Comparison of ENCODE assay signal across 8 mouse cellular contexts in genomic region chr2:151702851-151703190, GRCm38 (mm10). TPM values are rescaled to one million over a fixed set of nuclear protein-coding genes. Genes with fewer than 3 reads are reported as not detected.
A peak's percentile ranks its signal among the peaks of the same experiment; 100 is the strongest.
DNase-seq lines count a peak whose midpoint lies in the region; ATAC-seq and TF ChIP-seq lines count a peak whose summit lies in the region.

No protein-coding gene starts in this region.

- H3K9ac ChIP-seq in kidney, embryonic 14.5 days (ENCODE audit: low read depth, low read length) = peak overlapping the region; percentile 66
- peak overlapping the region; percentile 96 for H3K9ac ChIP-seq in forebrain, embryonic 16.5 days (replicated peaks; ENCODE audit: low read depth, low read length)
- H3K9ac ChIP-seq in liver, embryonic 16.5 days (ENCODE audit: low read depth, low read length) = no peak overlapping the region
- peak overlapping the region; percentile 55; the same call in 1 of the 2 replicates for H3K9ac ChIP-seq in stomach, postnatal 0 days (ENCODE audit: low read length)

- TF ChIP-seq CTCF in bone marrow macrophage, adult 2 months (IDR thresholded peaks at IDR 0.05; ENCODE audit: low read depth, low read length) = no peak
- no peak for TF ChIP-seq CTCF in stomach, postnatal 0 days (IDR thresholded peaks at IDR 0.05; ENCODE audit: low read depth)
- TF ChIP-seq CTCF in thymus, adult 2 months (IDR thresholded peaks at IDR 0.05; ENCODE audit: borderline replicate concordance, control insufficient read depth, extremely low read depth, insufficient read depth, low read length, poor library complexity) = no peak

- H3K36me3 ChIP-seq in kidney, embryonic 14.5 days (ENCODE audit: control insufficient read depth, insufficient read depth, low read length) = no peaks in the 10 kb centered on the region
- H3K36me3 ChIP-seq in forebrain, embryonic 16.5 days (ENCODE audit: control insufficient read depth, insufficient read depth) = peaks cover 4% of the 10 kb centered on the region; the same call in 1 of the 2 replicates
- H3K36me3 ChIP-seq in liver, embryonic 16.5 days (ENCODE audit: control insufficient read depth, insufficient read depth) = no peaks in the 10 kb centered on the region
- H3K36me3 ChIP-seq in stomach, postnatal 0 days (ENCODE audit: control insufficient read depth, insufficient read depth, low read length) = no peaks in the 10 kb centered on the region
- no peaks in the 10 kb centered on the region for H3K36me3 ChIP-seq in thymus, adult 2 months (ENCODE audit: control insufficient read depth, insufficient read depth, low read length)

- TF ChIP-seq EP300 in stomach, postnatal 0 days (optimal IDR thresholded peaks at IDR 0.05) = no peak

- H3K27me3 ChIP-seq in kidney, embryonic 14.5 days (ENCODE audit: control insufficient read depth, insufficient read depth, low read length) = peaks cover 47% of the 10 kb centered on the region
- H3K27me3 ChIP-seq in forebrain, embryonic 16.5 days (replicated peaks; ENCODE audit: control insufficient read depth, insufficient read depth, low read length) = no peaks in the 10 kb centered on the region
- H3K27me3 ChIP-seq in liver, embryonic 16.5 days (ENCODE audit: control insufficient read depth, insufficient read depth, low read depth, low read length) = peaks cover 47% of the 10 kb centered on the region
- no peaks in the 10 kb centered on the region; the same call in 1 of the 2 replicates for H3K27me3 ChIP-seq in stomach, postnatal 0 days (ENCODE audit: control insufficient read depth, insufficient read depth, low read length)
- peaks cover 10% of the 10 kb centered on the region; the same call in 1 of the 2 replicates for H3K27me3 ChIP-seq in thymus, adult 2 months (ENCODE audit: control insufficient read depth, insufficient read depth, low read length)

- no peak overlapping the region for H3K27ac ChIP-seq in kidney, embryonic 14.5 days (ENCODE audit: low read depth, low read length)
- H3K27ac ChIP-seq in bone marrow macrophage, adult 2 months (ENCODE audit: insufficient read depth, low read depth, low read length) = no peak overlapping the region
- peak overlapping the region; percentile 55 for H3K27ac ChIP-seq in forebrain, embryonic 16.5 days (ENCODE audit: low read length)
- no peak overlapping the region for H3K27ac ChIP-seq in liver, embryonic 16.5 days (ENCODE audit: low read length)
- H3K27ac ChIP-seq in stomach, postnatal 0 days (replicated peaks) = no peak overlapping the region
- H3K27ac ChIP-seq in thymus, adult 2 months (ENCODE audit: control insufficient read depth, insufficient read depth, low read length) = no peak overlapping the region

- H3K4me1 ChIP-seq in kidney, embryonic 14.5 days (ENCODE audit: control insufficient read depth, insufficient read depth, low read length) = no peaks in the 10 kb centered on the region
- H3K4me1 ChIP-seq in bone marrow macrophage, adult 2 months (ENCODE audit: control insufficient read depth, insufficient read depth, low read length) = no peaks in the 10 kb centered on the region
- H3K4me1 ChIP-seq in forebrain, embryonic 16.5 days (replicated peaks; ENCODE audit: control insufficient read depth, insufficient read depth, low read length) = peaks cover 15% of the 10 kb centered on the region
- H3K4me1 ChIP-seq in liver, embryonic 16.5 days (ENCODE audit: control insufficient read depth, low read depth, low read length) = no peaks in the 10 kb centered on the region; the same call in 1 of the 2 replicates
- H3K4me1 ChIP-seq in stomach, postnatal 0 days (replicated peaks; ENCODE audit: control insufficient read depth, insufficient read depth) = no peaks in the 10 kb centered on the region
- no peaks in the 10 kb centered on the region for H3K4me1 ChIP-seq in thymus, adult 2 months (replicated peaks; ENCODE audit: control insufficient read depth, insufficient read depth, low read length)

- no peaks in the 10 kb centered on the region for H3K9me3 ChIP-seq in kidney, embryonic 14.5 days (ENCODE audit: control insufficient read depth, low read length)
- no peaks in the 10 kb centered on the region for H3K9me3 ChIP-seq in forebrain, embryonic 16.5 days (ENCODE audit: control insufficient read depth, low read length)
- no peaks in the 10 kb centered on the region for H3K9me3 ChIP-seq in liver, embryonic 16.5 days (replicated peaks; ENCODE audit: control insufficient read depth, low read length)
- no peaks in the 10 kb centered on the region for H3K9me3 ChIP-seq in stomach, postnatal 0 days (ENCODE audit: control insufficient read depth, low read length)

- H3K4me2 ChIP-seq in kidney, embryonic 14.5 days (replicated peaks; ENCODE audit: low read depth, low read length) = peak overlapping the region; percentile 100
- H3K4me2 ChIP-seq in forebrain, embryonic 16.5 days (ENCODE audit: low read length) = peak overlapping the region; percentile 89
- H3K4me2 ChIP-seq in liver, embryonic 16.5 days (ENCODE audit: low read depth, low read length) = peak overlapping the region; percentile 72
- H3K4me2 ChIP-seq in stomach, postnatal 0 days (replicated peaks; ENCODE audit: low read depth) = peak overlapping the region; percentile 99

- peak; percentile 58 for ATAC-seq in kidney, embryonic 14.5 days (ENCODE audit: low FRiP score, low TSS enrichment)
- peak; percentile 70 for ATAC-seq in forebrain, embryonic 16.5 days
- peak; percentile 32 for ATAC-seq in liver, embryonic 16.5 days (ENCODE audit: low read depth)
- ATAC-seq in stomach, postnatal 0 days (ENCODE audit: low FRiP score, low TSS enrichment) = peak; percentile 43

- TF ChIP-seq POLR2A in bone marrow macrophage, adult 2 months (IDR thresholded peaks at IDR 0.05; ENCODE audit: borderline replicate concordance, low read depth, low read length) = no peak
- no peak for TF ChIP-seq POLR2A in thymus, adult 2 months (IDR thresholded peaks at IDR 0.05; ENCODE audit: control insufficient read depth, extremely low read depth, insufficient read depth, low read length, poor library complexity)

- DNase-seq in kidney, postnatal 25 days = no peak
- peak; percentile 20 for DNase-seq in stomach, postnatal 0 days (ENCODE audit: low spot score)
- no peak for DNase-seq in thymus, adult 2 months
- DNase-seq in spleen, postnatal 10 days (ENCODE audit: low spot score in 2 of 2) = no peak

- peak overlapping the region; percentile 62 for H3K4me3 ChIP-seq in kidney, embryonic 14.5 days (ENCODE audit: low read length)
- H3K4me3 ChIP-seq in bone marrow macrophage, adult 2 months (ENCODE audit: insufficient read depth, low read length) = peak overlapping the region; percentile 45
- peak overlapping the region; percentile 77 for H3K4me3 ChIP-seq in forebrain, embryonic 16.5 days (replicated peaks; ENCODE audit: low read length)
- H3K4me3 ChIP-seq in liver, embryonic 16.5 days (ENCODE audit: low read depth, low read length) = peak overlapping the region; percentile 48
- peak overlapping the region; percentile 53 for H3K4me3 ChIP-seq in stomach, postnatal 0 days (ENCODE audit: low read depth, low read length)
- H3K4me3 ChIP-seq in thymus, adult 2 months (ENCODE audit: control insufficient read depth, insufficient read depth, low read length) = no peak overlapping the region

- WGBS in kidney, embryonic 14.5 days = 2% methylated on average over 17 of the region's 17 CpGs
- WGBS in forebrain, embryonic 16.5 days = 1% methylated on average over 17 of the region's 17 CpGs
- WGBS in liver, embryonic 16.5 days (ENCODE audit: insufficient replicate concordance) = 2% methylated on average over 16 of the region's 17 CpGs
- 3% methylated on average over 17 of the region's 17 CpGs for WGBS in stomach, postnatal 0 days
- WGBS in thymus, adult 2 months = 3% methylated on average over 17 of the region's 17 CpGs

RNA-seq across cellular contexts. Expression of gene Tmem74b, which starts 1.0 kb away (rescaled TPM):
- 0.55 and 0.77 TPM in 2 replicates for polyA plus RNA-seq in kidney, embryonic 14.5 days (2014; fragmentation: Nextera tagmentation; extraction: Ambion mirVana)
- polyA plus RNA-seq in bone marrow macrophage, adult 2 months (2012; ENCODE audit: insufficient read depth, insufficient read length, missing spikeins) = not detected in 2 replicates
- polyA plus RNA-seq in forebrain, embryonic 16.5 days (2015; fragmentation: Nextera tagmentation; extraction: Ambion mirVana) = 22.2 and 26.6 TPM in 2 replicates
- polyA plus RNA-seq in liver, embryonic 16.5 days (2015; fragmentation: Nextera tagmentation; extraction: Ambion mirVana) = 0.11 TPM in 1 of 2 replicates, not detected in the other
- polyA plus RNA-seq in stomach, postnatal 0 days (2015; fragmentation: Nextera tagmentation; extraction: Ambion mirVana) = 0.40 and 0.62 TPM in 2 replicates
- polyA plus RNA-seq in thymus, adult 2 months (2012; rRNA removed) = 0.61 and 1.1 TPM in 2 replicates

RNA-seq across cellular contexts. Expression of gene Rad21l, which starts 34.5 kb away (rescaled TPM):
- not detected in 2 replicates for polyA plus RNA-seq in kidney, embryonic 14.5 days (2014; fragmentation: Nextera tagmentation; extraction: Ambion mirVana)
- not detected in 2 replicates for polyA plus RNA-seq in bone marrow macrophage, adult 2 months (2012; ENCODE audit: insufficient read depth, insufficient read length, missing spikeins)
- polyA plus RNA-seq in forebrain, embryonic 16.5 days (2015; fragmentation: Nextera tagmentation; extraction: Ambion mirVana) = not detected in 2 replicates
- not detected in 2 replicates for polyA plus RNA-seq in liver, embryonic 16.5 days (2015; fragmentation: Nextera tagmentation; extraction: Ambion mirVana)
- polyA plus RNA-seq in stomach, postnatal 0 days (2015; fragmentation: Nextera tagmentation; extraction: Ambion mirVana) = not detected in 2 replicates
- polyA plus RNA-seq in thymus, adult 2 months (2012; rRNA removed) = not detected in 2 replicates

RNA-seq across cellular contexts. Expression of gene Psmf1, which starts 41.2 kb away (rescaled TPM):
- polyA plus RNA-seq in kidney, embryonic 14.5 days (2014; fragmentation: Nextera tagmentation; extraction: Ambion mirVana) = 43.9 and 49.6 TPM in 2 replicates
- polyA plus RNA-seq in bone marrow macrophage, adult 2 months (2012; ENCODE audit: insufficient read depth, insufficient read length, missing spikeins) = 28.5 and 28.9 TPM in 2 replicates
- polyA plus RNA-seq in forebrain, embryonic 16.5 days (2015; fragmentation: Nextera tagmentation; extraction: Ambion mirVana) = 56.7 and 57.3 TPM in 2 replicates
- 44.3 and 45.9 TPM in 2 replicates for polyA plus RNA-seq in liver, embryonic 16.5 days (2015; fragmentation: Nextera tagmentation; extraction: Ambion mirVana)
- 31.8 and 35.2 TPM in 2 replicates for polyA plus RNA-seq in stomach, postnatal 0 days (2015; fragmentation: Nextera tagmentation; extraction: Ambion mirVana)
- 63.4 and 67.9 TPM in 2 replicates for polyA plus RNA-seq in thymus, adult 2 months (2012; rRNA removed)

Comparison
In these comparisons a context has a peak if more than half of its experiments do, and no peak if none do; other contexts are left out.
1. RNA of gene Tmem74b, which starts 1.0 kb away (polyA plus RNA-seq): 22.2 to 26.6 TPM in forebrain, embryonic 16.5 days; 0.61 to 1.1 TPM in thymus, adult 2 months, 0.55 to 0.77 TPM in kidney, embryonic 14.5 days, 0.40 to 0.62 TPM in stomach, postnatal 0 days, 0.11 TPM in liver, embryonic 16.5 days and not detected in bone marrow macrophage, adult 2 months; every median in the first group is over 10 times any median in the second.
2. Peak in every context shown above with its lines, with median percentiles within 50 percentile points of each other: ATAC-seq and H3K4me2 ChIP-seq.